Mouse (Mus musculus) liver, embryonic 16.5 days (tissue): ENCODE measurements around the gene Plekhg3. TPM values are rescaled to one million over a fixed set of nuclear protein-coding genes. Genes with fewer than 3 reads are reported as not detected.

Experiments used
- ATAC-seq: fragments of 200-750 bp; cut with Nextera tagmentation; 2 replicates; pipeline ENCODE4 v1.8.0; 2017; ENCODE audit warnings: low read depth, mild to moderate bottlenecking, moderate number of reproducible peaks, moderate library complexity
- H3K27ac ChIP-seq: fragments of 300-500 bp; sonication (generic); 2 replicates; pipeline ENCODE4 v1.5.1; 2014; ENCODE audit warnings: mild to moderate bottlenecking, low read length
- H3K27me3 ChIP-seq: fragments of 300-500 bp; sonication (generic); 2 replicates; pipeline ENCODE4 v1.6.1; 2014; ENCODE audit warnings: low read depth, low read length, mixed read lengths; ENCODE audit not compliant: control insufficient read depth, insufficient read depth
- H3K36me3 ChIP-seq: fragments of 300-500 bp; sonication (generic); 2 replicates; pipeline ENCODE4 v1.6.1; 2014; ENCODE audit warnings: mild to moderate bottlenecking; ENCODE audit not compliant: control insufficient read depth, insufficient read depth
- H3K4me1 ChIP-seq: fragments of 300-500 bp; sonication (generic); 2 replicates; pipeline ENCODE4 v1.6.1; 2014; ENCODE audit warnings: low read depth, low read length, mixed read lengths; ENCODE audit not compliant: control insufficient read depth
- H3K4me2 ChIP-seq: fragments of 300-500 bp; sonication (generic); 2 replicates; pipeline ENCODE4 v1.6.1; 2014; ENCODE audit warnings: low read depth, low read length, mixed read lengths
- H3K4me3 ChIP-seq: fragments of 300-500 bp; sonication (generic); 2 replicates; pipeline ENCODE4 v1.5.1; 2014; ENCODE audit warnings: low read depth, mild to moderate bottlenecking, low read length
- H3K9ac ChIP-seq: fragments of 300-500 bp; sonication (generic); 2 replicates; pipeline ENCODE4 v1.6.1; 2014; ENCODE audit warnings: low read depth, low read length
- H3K9me3 ChIP-seq: fragments of 300-500 bp; sonication (generic); replicated peaks from 2 replicates; pipeline ENCODE4 v1.6.1; 2016; ENCODE audit warnings: low read length; ENCODE audit not compliant: control insufficient read depth
- WGBS: fragments of 180-500 bp; shearing (Covaris S2); extraction: QIAGEN DNeasy Blood & Tissue Kit; methylation state at CpG from one replicate; pipeline ENCODE4 v1.1.7; 2014; ENCODE audit not compliant: insufficient replicate concordance; 5-methylcytosine and 5-hydroxymethylcytosine counted together
- polyA plus RNA-seq: library from polyadenylated mRNA; unstranded; fragments of >200 nt; fragmentation: Nextera tagmentation; extraction: Ambion mirVana; gene quantifications from 2 replicates; pipeline ENCODE4 v1.2.1, GENCODE M21; 2015

The Plekhg3 gene
- polyA plus RNA-seq, 1 experiment from 2014 or later = 5.5 TPM

- no peak overlapping the region for H3K4me3 ChIP-seq
- no peak for ATAC-seq
- no peak overlapping the region for H3K4me2 ChIP-seq
- no peaks in the 10 kb centered on the region; the same call in 1 of the 2 replicates for H3K27me3 ChIP-seq
- H3K36me3 ChIP-seq = peaks cover 8% of the 10 kb centered on the region
- H3K9ac ChIP-seq = no peak overlapping the region
- H3K4me1 ChIP-seq = peaks cover 36% of the 10 kb centered on the region
- 70% methylated on average over 3 of the region's 3 CpGs for WGBS
- no peak overlapping the region for H3K27ac ChIP-seq
- H3K9me3 ChIP-seq = no peaks in the 10 kb centered on the region
Observed at GRCm38 (mm10) chr12:76591037-76591436, 60.3 kb downstream of the Plekhg3 start.

- H3K9me3 ChIP-seq = no peaks in the 10 kb centered on the region
- no peak overlapping the region for H3K27ac ChIP-seq
- H3K27me3 ChIP-seq = no peaks in the 10 kb centered on the region; the same call in 1 of the 2 replicates
- H3K4me3 ChIP-seq = no peak overlapping the region
- peaks cover 38% of the 10 kb centered on the region for H3K4me1 ChIP-seq
- peaks cover 20% of the 10 kb centered on the region for H3K36me3 ChIP-seq
- no peak overlapping the region for H3K9ac ChIP-seq
- no peak for ATAC-seq
- no peak overlapping the region for H3K4me2 ChIP-seq
- 41% methylated on average over 1 of the region's 1 CpGs for WGBS
Observed at GRCm38 (mm10) chr12:76592213-76592612, 61.5 kb downstream of the Plekhg3 start.

GRCm38 (mm10) chr12:76593254-76593653 lies 62.6 kb downstream of the Plekhg3 start:
- no peak overlapping the region for H3K4me3 ChIP-seq
- no peaks in the 10 kb centered on the region for H3K9me3 ChIP-seq
- peaks cover 30% of the 10 kb centered on the region for H3K36me3 ChIP-seq
- 75% methylated on average over 6 of the region's 6 CpGs for WGBS
- H3K27me3 ChIP-seq = no peaks in the 10 kb centered on the region; the same call in 1 of the 2 replicates
- peak overlapping the region; percentile 94 for H3K27ac ChIP-seq
- no peak for ATAC-seq
- H3K9ac ChIP-seq = peak overlapping the region; percentile 5; the same call in 1 of the 2 replicates
- peak overlapping the region; percentile 42 for H3K4me2 ChIP-seq
- peaks cover 45% of the 10 kb centered on the region for H3K4me1 ChIP-seq

GRCm38 (mm10) chr12:76593839-76594322 lies 63.2 kb downstream of the Plekhg3 start:
- peak overlapping the region; percentile 64 for H3K9ac ChIP-seq
- ATAC-seq = peak; percentile 91
- peaks cover 48% of the 10 kb centered on the region for H3K4me1 ChIP-seq
- H3K4me3 ChIP-seq = peak overlapping the region; percentile 24; the same call in 1 of the 2 replicates
- peak overlapping the region; percentile 42 for H3K4me2 ChIP-seq
- H3K27me3 ChIP-seq = no peaks in the 10 kb centered on the region; the same call in 1 of the 2 replicates
- H3K9me3 ChIP-seq = no peaks in the 10 kb centered on the region
- peak overlapping the region; percentile 94 for H3K27ac ChIP-seq
- peaks cover 36% of the 10 kb centered on the region for H3K36me3 ChIP-seq
- 14% methylated on average over 7 of the region's 7 CpGs for WGBS

GRCm38 (mm10) chr12:76594556-76594955 lies 63.9 kb downstream of the Plekhg3 start:
- Histone ChIP-seq H3K9me3 (no peaks in the 10 kb centered on the region), H3K27ac (peak overlapping the region; percentile 94), H3K9ac (peak overlapping the region; percentile 64), H3K36me3 (peaks cover 43% of the 10 kb centered on the region), H3K27me3 (no peaks in the 10 kb centered on the region), H3K4me1 (peaks cover 48% of the 10 kb centered on the region), H3K4me3 (no peak overlapping the region), H3K4me2 (peak overlapping the region; percentile 42; the same call in 1 of the 2 replicates)
- ATAC-seq = 0 out of 2 replicates have a peak, but pooled peaks have one; percentile 0
- WGBS = 68% methylated on average over 3 of the region's 3 CpGs

GRCm38 (mm10) chr12:76595830-76596229 lies 65.1 kb downstream of the Plekhg3 start:
- H3K36me3 ChIP-seq = peaks cover 56% of the 10 kb centered on the region

GRCm38 (mm10) chr12:76596292-76597023 lies 65.8 kb downstream of the Plekhg3 start:
- WGBS = 46% methylated on average over 15 of the region's 15 CpGs
- Histone ChIP-seq H3K9me3 (no peaks in the 10 kb centered on the region), H3K27ac (no peak overlapping the region), H3K4me1 (peaks cover 48% of the 10 kb centered on the region), H3K27me3 (no peaks in the 10 kb centered on the region), H3K9ac (no peak overlapping the region), H3K4me3 (no peak overlapping the region), H3K4me2 (no peak overlapping the region), H3K36me3 (peaks cover 60% of the 10 kb centered on the region)
- ATAC-seq = no peak

More at GRCm38 (mm10) chr12:76595830-76596229, 65.1 kb downstream of the Plekhg3 start:
- Histone ChIP-seq H3K27me3 (no peaks in the 10 kb centered on the region), H3K27ac (no peak overlapping the region), H3K4me1 (peaks cover 48% of the 10 kb centered on the region), H3K9ac (no peak overlapping the region), H3K9me3 (no peaks in the 10 kb centered on the region), H3K4me2 (no peak overlapping the region), H3K4me3 (no peak overlapping the region)
- no peak for ATAC-seq
- WGBS = 82% methylated on average over 2 of the region's 2 CpGs

- H3K27me3 ChIP-seq = no peaks in the 10 kb centered on the region
- 79% methylated on average over 15 of the region's 15 CpGs for WGBS
- H3K4me2 ChIP-seq = no peak overlapping the region
- H3K27ac ChIP-seq = no peak overlapping the region
- no peak overlapping the region for H3K4me3 ChIP-seq
- no peak overlapping the region for H3K9ac ChIP-seq
- peaks cover 72% of the 10 kb centered on the region for H3K36me3 ChIP-seq
- ATAC-seq = no peak
- H3K9me3 ChIP-seq = no peaks in the 10 kb centered on the region
- peaks cover 45% of the 10 kb centered on the region for H3K4me1 ChIP-seq
Observed at GRCm38 (mm10) chr12:76597577-76598100, 66.9 kb downstream of the Plekhg3 start.
